Mouse (Mus musculus) stomach, postnatal 0 days (tissue): ENCODE results near the gene Spata16. TPM values are rescaled to one million over a fixed set of nuclear protein-coding genes. Genes with fewer than 3 reads are reported as not detected.
A peak's percentile ranks its signal among the peaks of the same experiment; 100 is the strongest.

ENCODE experiments used
- ATAC-seq: fragments of 200-750 bp; cut with Nextera tagmentation; 2 replicates; pipeline ENCODE4 v1.8.0; 2017; ENCODE audit not compliant: low FRiP score, low TSS enrichment
- DNase-seq: peaks from one replicate; pipeline ENCODE4 v3.0.0-alpha.2; 2016; ENCODE audit warnings: low spot score
- H3K27ac ChIP-seq: fragments of 300-500 bp; sonication (generic); replicated peaks from 2 replicates; pipeline ENCODE4 v1.5.1; 2014; ENCODE audit warnings: mild to moderate bottlenecking, control low read depth
- H3K27me3 ChIP-seq: fragments of 300-500 bp; sonication (generic); 2 replicates; pipeline ENCODE4 v1.6.1; 2014; ENCODE audit warnings: low read length; ENCODE audit not compliant: control insufficient read depth, insufficient read depth
- H3K36me3 ChIP-seq: fragments of 300-500 bp; sonication (generic); 2 replicates; pipeline ENCODE4 v1.6.1; 2014; ENCODE audit warnings: low read length, mixed read lengths; ENCODE audit not compliant: control insufficient read depth, insufficient read depth
- H3K4me1 ChIP-seq: fragments of 300-500 bp; sonication (generic); replicated peaks from 2 replicates; pipeline ENCODE4 v1.6.1; 2014; ENCODE audit warnings: antibody characterized with exemption; ENCODE audit not compliant: control insufficient read depth, insufficient read depth
- H3K4me2 ChIP-seq: fragments of 300-500 bp; sonication (generic); replicated peaks from 2 replicates; pipeline ENCODE4 v1.6.1; 2014; ENCODE audit warnings: low read depth, mild to moderate bottlenecking, control low read depth, moderate library complexity
- H3K4me3 ChIP-seq: fragments of 300-500 bp; sonication (generic); 2 replicates; pipeline ENCODE4 v1.5.1; 2014; ENCODE audit warnings: low read depth, low read length, control low read depth
- H3K9ac ChIP-seq: fragments of 300-500 bp; sonication (generic); 2 replicates; pipeline ENCODE4 v1.6.1; 2014; ENCODE audit warnings: mild to moderate bottlenecking, low read length, control low read depth, mixed read lengths
- H3K9me3 ChIP-seq: fragments of 300-500 bp; sonication (generic); 2 replicates; pipeline ENCODE4 v1.6.1; 2016; ENCODE audit warnings: low read length; ENCODE audit not compliant: control insufficient read depth
- CTCF ChIP-seq: IDR thresholded peaks from 2 replicates; pipeline ENCODE4 v1.5.1; 2016; ENCODE audit warnings: antibody characterized with exemption, low read depth, mild to moderate bottlenecking, moderate library complexity
- EP300 ChIP-seq: optimal IDR thresholded peaks from 2 replicates; pipeline ENCODE3; 2016; ENCODE audit warnings: antibody characterized with exemption
- WGBS: fragments of 180-500 bp; shearing (Covaris S2); extraction: QIAGEN DNeasy Blood & Tissue Kit; methylation state at CpG from one replicate; pipeline ENCODE4 v1.1.7; 2014; 5-methylcytosine and 5-hydroxymethylcytosine counted together
- polyA plus RNA-seq: library from polyadenylated mRNA; unstranded; fragments of >200 nt; fragmentation: Nextera tagmentation; extraction: Ambion mirVana; gene quantifications from 2 replicates; pipeline ENCODE4 v1.2.1, GENCODE M21; 2015

Spata16 gene
- polyA plus RNA-seq, 1 experiment from 2014 or later, result not detected

GRCm38 (mm10) chr3:26815764-26816163 lies 178.3 kb downstream of the Spata16 start:
- Histone ChIP-seq H3K27ac (no peak overlapping the region), H3K9me3 (no peaks in the 10 kb centered on the region), H3K4me3 (no peak overlapping the region), H3K4me2 (no peak overlapping the region), H3K27me3 (no peaks in the 10 kb centered on the region), H3K4me1 (no peaks in the 10 kb centered on the region), H3K36me3 (no peaks in the 10 kb centered on the region), H3K9ac (no peak overlapping the region)
- ATAC-seq, result no peak
- TF ChIP-seq CTCF (no peak), EP300 (no peak)
- 92% methylated on average over 5 of the region's 5 CpGs for WGBS
- no peak for DNase-seq

DNA sequence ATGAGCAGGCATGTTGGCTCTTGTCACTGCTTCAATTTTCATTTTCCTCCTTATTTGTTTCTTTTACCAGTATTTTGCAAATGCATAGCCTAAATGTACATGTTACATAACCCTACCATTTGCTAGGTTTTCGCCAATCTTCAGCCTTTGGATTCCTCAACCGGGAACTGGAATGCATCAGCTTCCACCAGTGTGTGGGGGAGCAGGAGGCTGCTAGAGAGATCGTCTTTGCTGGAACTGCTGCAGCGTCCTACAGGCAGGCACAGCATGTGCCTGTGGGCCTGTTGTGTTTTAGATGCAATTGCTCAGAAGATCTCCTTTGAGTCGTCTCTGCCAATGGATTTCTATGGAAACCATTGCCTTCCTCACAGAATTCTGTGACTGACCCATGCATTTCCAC lies 182.0 kb downstream of the Spata16 start:
- Histone ChIP-seq H3K4me1 (no peaks in the 10 kb centered on the region), H3K9ac (no peak overlapping the region), H3K27me3 (no peaks in the 10 kb centered on the region), H3K27ac (no peak overlapping the region), H3K4me3 (no peak overlapping the region), H3K9me3 (no peaks in the 10 kb centered on the region), H3K4me2 (no peak overlapping the region), H3K36me3 (no peaks in the 10 kb centered on the region)
- no peak for TF ChIP-seq CTCF
- no peak for TF ChIP-seq EP300
- DNase-seq, result no peak
- ATAC-seq, result no peak
- WGBS, result 59% methylated on average over 5 of the region's 5 CpGs

DNA sequence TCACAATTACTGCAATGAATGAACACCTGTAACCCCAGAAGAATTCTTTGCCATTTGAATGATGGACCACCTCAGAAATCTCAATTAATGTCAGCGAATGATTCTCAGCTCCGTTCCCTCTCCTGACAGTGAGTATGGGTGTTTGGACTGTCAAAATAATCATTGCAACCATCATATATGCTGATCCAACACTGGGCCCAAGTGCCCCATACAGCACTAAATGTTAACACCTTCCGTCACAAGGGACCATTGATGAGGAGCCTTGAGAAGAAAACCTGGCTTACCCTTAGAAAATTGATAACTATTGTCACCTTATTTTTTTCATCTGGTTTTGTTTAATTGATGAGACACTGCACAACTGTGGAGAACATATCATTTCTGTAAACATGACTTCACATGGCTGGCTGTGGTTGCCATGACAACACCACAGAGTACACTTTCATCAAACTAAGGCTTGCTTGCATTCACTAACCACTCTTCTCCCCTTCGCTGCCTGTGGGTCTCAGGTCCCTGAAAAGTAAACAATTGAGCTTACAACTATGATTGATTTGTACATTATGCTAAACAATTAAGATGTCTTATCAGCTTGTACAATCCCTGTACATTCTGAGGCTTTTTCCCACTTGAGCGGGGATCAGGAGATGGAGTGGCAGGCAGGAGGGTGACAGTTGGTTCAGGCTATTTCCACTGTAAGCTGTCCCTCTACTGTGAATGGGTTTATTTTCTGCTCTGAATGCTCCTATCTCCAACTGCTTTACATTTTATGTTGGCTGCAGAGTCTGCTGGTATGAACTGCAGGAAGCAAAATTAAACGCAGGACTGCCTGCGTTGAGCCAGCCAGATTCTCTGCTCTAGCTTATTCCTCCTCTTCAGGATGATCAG lies 189.8 kb downstream of the Spata16 start:
- no peaks in the 10 kb centered on the region for H3K4me1 ChIP-seq
- no peak overlapping the region for H3K4me2 ChIP-seq
- no peak for ATAC-seq
- H3K27ac ChIP-seq, result no peak overlapping the region
- no peaks in the 10 kb centered on the region for H3K9me3 ChIP-seq
- TF ChIP-seq CTCF (no peak), EP300 (no peak)
- no peak for DNase-seq
- 53% methylated on average over 7 of the region's 7 CpGs for WGBS
- no peaks in the 10 kb centered on the region for H3K27me3 ChIP-seq
- H3K9ac ChIP-seq, result no peak overlapping the region
- H3K4me3 ChIP-seq, result no peak overlapping the region
- no peaks in the 10 kb centered on the region for H3K36me3 ChIP-seq

- no peaks in the 10 kb centered on the region for H3K9me3 ChIP-seq
- 77% methylated on average over 5 of the region's 5 CpGs for WGBS
- ATAC-seq (no peak), DNase-seq (no peak)
- no peaks in the 10 kb centered on the region for H3K4me1 ChIP-seq
- H3K27me3 ChIP-seq, result no peaks in the 10 kb centered on the region
- no peak overlapping the region for H3K4me2 ChIP-seq
- no peak overlapping the region for H3K9ac ChIP-seq
- no peak overlapping the region for H3K4me3 ChIP-seq
- TF ChIP-seq EP300 (no peak), CTCF (no peak)
- H3K36me3 ChIP-seq, result no peaks in the 10 kb centered on the region
- H3K27ac ChIP-seq, result no peak overlapping the region
Measured at GRCm38 (mm10) chr3:26832954-26833353, 195.5 kb downstream of the Spata16 start.

DNA sequence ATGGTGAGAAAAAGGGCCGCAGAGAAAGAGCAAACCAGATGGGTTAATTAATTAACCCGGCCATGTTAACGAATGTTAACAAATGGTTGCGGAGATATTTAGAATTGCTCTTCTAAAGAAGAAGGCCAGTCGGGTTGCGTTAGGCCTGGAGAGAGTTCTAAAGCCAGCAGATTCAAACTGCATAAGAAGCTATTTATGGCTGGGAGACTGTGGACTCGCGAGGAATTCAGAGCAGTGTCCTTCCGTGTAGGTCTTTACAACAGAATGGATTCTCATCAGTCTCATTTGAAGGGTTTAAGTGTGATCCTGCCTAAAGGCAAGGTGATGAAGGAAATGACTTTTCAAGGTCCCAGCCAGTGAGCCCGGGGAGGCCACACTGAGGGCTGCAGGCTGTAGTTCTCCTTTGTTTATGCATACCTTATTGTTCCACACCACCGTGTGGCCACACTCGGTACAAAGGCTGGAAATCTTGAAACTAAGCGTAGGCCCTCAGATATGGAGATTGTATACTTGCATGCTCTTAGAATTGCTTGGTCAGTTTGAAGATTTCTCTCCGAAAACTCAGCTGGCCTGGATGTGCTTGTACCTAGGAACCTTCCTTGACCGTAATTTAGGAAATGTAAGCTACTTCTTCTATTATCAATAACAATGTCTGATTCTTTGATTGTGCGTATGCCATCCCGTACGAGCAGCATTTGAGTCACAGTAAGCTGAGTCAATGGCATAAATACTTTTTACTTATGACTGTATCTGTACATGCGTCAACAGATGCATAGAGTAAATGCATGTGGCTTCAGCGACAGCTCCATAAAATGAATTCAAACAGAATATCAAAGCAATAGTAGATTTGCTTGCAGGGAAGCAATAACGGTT lies 197.0 kb downstream of the Spata16 start:
- H3K4me1 ChIP-seq, result no peaks in the 10 kb centered on the region
- ATAC-seq, result no peak

More for the DNA sequence above, 197.0 kb downstream of the Spata16 start:
- Histone ChIP-seq H3K27ac (no peak overlapping the region), H3K9ac (no peak overlapping the region; the same call in 1 of the 2 replicates), H3K4me3 (no peak overlapping the region), H3K9me3 (no peaks in the 10 kb centered on the region), H3K36me3 (no peaks in the 10 kb centered on the region), H3K27me3 (no peaks in the 10 kb centered on the region), H3K4me2 (no peak overlapping the region)
- peak; percentile 38 for DNase-seq
- 69% methylated on average over 21 of the region's 21 CpGs for WGBS
- peak; percentile 76 for TF ChIP-seq CTCF
- TF ChIP-seq EP300, result no peak
